Mouse (Mus musculus): ENCODE measurements around the gene Jun. TPM values are rescaled to one million over a fixed set of nuclear protein-coding genes. Genes with fewer than 3 reads are reported as not detected.

Gene Jun
- polyA plus RNA-seq, 1 experiment from 2014 or later, result 88.7 TPM

DNA sequence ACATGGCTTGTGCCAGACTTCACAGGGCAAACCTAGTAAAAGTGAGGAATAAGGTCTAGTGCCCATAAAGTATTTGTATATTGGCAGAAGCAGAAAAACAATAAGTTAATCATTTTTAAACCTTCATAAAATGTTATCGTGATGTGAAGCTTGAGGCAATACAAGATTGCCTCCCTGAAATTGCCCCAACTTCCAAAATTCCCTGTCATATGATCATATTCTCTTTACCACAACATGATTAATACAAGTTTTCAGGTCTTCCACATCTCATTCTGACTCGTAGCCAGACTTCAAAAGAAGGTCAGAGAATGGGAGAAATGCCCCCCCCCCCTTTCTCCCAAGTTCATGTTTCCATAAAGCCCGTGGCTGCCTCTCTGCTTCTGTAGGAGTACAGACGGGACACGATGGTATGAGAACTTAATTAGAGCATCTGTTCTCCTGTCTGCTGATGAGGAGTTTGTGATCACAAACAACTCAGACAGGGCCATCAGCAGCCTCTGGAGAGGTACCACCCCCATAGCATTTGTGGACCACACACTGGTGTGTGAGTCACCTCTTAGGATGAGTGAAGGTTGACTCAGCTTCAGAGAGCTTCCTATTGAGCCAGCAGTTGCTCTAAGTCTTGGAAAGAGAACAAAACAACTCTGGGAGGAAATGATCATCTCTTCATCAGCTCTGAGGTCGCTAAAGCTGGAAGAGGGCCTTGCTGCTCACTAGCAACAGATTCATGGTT is 50.8 kb downstream of the Jun start:
- Histone ChIP-seq H3K4me2 (no peak overlapping the region), H3K9me3 (no peaks in the 10 kb centered on the region), H3K9ac (replicated peaks) (no peak overlapping the region), H3K4me3 (replicated peaks) (no peak overlapping the region), H3K4me1 (replicated peaks) (0 out of 2 replicates have a peak, but pooled peaks cover 3% of the 10 kb centered on the region), H3K27ac (no peak overlapping the region), H3K36me3 (no peaks in the 10 kb centered on the region), H3K27me3 (no peaks in the 10 kb centered on the region)
- WGBS, result 56% methylated on average over 6 of the region's 6 CpGs
- ATAC-seq (ENCODE audit: insufficient number of reproducible peaks, insufficient read depth, low FRiP score, low TSS enrichment, low read depth), result no peak

DNA sequence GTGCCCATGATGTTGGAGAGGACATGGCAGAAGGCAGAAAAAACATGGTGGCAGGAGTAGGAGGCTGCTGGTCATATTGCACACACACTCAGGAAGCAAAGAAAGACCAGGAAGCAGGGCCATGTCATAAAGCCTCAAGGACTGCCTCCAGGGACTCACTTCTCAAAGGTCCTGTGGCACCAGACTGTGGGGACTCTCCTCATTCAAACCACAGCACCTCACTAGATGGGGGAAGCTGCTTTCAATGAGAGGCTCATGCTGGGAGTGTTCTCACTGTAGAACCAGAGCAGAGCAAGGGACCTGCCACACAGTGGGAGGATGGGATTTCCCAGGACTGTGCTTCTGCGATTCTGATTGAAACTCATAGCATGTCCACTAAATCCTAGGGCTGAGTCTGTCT is 51.9 kb downstream of the Jun start:
- Histone ChIP-seq H3K4me3 (replicated peaks) (no peak overlapping the region), H3K4me2 (no peak overlapping the region), H3K27ac (no peak overlapping the region), H3K36me3 (no peaks in the 10 kb centered on the region), H3K27me3 (no peaks in the 10 kb centered on the region), H3K4me1 (replicated peaks) (peaks cover 6% of the 10 kb centered on the region; the same call in 1 of the 2 replicates), H3K9ac (replicated peaks) (no peak overlapping the region), H3K9me3 (no peaks in the 10 kb centered on the region)
- ATAC-seq (ENCODE audit: insufficient number of reproducible peaks, insufficient read depth, low FRiP score, low TSS enrichment, low read depth), result no peak
- 79% methylated on average over 1 of the region's 1 CpGs for WGBS

DNA sequence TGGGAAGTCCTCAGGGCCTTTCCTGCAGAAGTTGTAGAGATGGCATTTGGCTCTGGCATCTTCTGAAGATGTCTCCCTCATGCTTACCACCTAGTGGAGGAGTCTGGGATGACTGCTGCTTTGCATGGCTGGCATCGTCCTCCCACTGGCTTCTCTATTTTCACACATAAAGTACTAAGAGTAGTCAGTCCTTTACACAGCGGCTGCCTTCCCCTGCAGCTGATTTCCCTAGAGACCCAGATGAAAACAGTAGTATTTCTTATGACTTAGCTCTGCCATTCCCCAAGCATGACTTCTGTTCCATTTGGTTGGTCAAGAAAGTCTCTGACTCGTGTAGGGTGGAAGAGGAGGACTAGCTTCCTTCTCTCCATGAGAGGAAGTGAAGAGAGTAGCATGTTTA is 52.8 kb downstream of the Jun start:
- H3K27ac ChIP-seq, result no peak overlapping the region
- ATAC-seq (ENCODE audit: insufficient number of reproducible peaks, insufficient read depth, low FRiP score, low TSS enrichment, low read depth), result no peak
- no peak overlapping the region for H3K4me3 ChIP-seq (replicated peaks)
- 59% methylated on average over 3 of the region's 3 CpGs for WGBS
- H3K27me3 ChIP-seq, result no peaks in the 10 kb centered on the region
- no peak overlapping the region for H3K4me2 ChIP-seq
- no peaks in the 10 kb centered on the region for H3K36me3 ChIP-seq
- peaks cover 6% of the 10 kb centered on the region; the same call in 1 of the 2 replicates for H3K4me1 ChIP-seq (replicated peaks)
- no peak overlapping the region for H3K9ac ChIP-seq (replicated peaks)
- H3K9me3 ChIP-seq, result no peaks in the 10 kb centered on the region

Other genes with a start within 250 kb of the Jun start
- gene Eqtn, start 123.4 kb downstream of the Jun start, polyA plus RNA-seq (2016; fragmentation: Nextera tagmentation; extraction: Ambion mirVana), result not detected in 2 replicates
- gene Mysm1, start 73.1 kb downstream of the Jun start, polyA plus RNA-seq (2016; fragmentation: Nextera tagmentation; extraction: Ambion mirVana), result 34.1 and 35.1 TPM in 2 replicates

Measured in limb, embryonic 12.5 days (tissue).